Mouse (Mus musculus): ENCODE measurements around the gene Kif13a.

Kif13a gene

DNA sequence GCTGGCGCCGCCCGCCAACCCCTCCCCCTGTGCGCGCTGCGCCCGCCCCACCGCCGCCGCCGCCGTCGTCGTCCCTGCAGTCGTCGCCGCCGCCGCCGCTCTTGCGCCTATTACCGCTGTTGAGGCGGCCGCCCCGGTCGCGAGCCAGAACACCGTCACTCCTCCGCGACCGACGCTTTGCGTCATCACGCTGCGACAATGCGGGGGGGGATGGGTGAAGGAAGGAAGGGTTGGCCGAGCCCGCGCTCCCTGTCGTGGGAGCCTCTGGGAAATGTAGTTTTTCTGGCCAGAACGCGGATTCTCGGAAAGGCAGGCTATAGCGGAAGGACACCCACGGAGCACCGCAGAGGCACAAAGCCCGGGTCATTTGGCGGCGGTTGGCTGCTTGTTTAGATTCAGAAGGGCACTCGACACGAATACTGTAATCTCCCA is 201.8 kb downstream of the Kif13a start, which contains the start of gene Nup153:
Gene Nup153, minus strand, starts transcription at position 104 of the 432 bp plus-strand sequence.
- DNase-seq (ENCODE audit: low read depth): peak; percentile 100

DNA sequence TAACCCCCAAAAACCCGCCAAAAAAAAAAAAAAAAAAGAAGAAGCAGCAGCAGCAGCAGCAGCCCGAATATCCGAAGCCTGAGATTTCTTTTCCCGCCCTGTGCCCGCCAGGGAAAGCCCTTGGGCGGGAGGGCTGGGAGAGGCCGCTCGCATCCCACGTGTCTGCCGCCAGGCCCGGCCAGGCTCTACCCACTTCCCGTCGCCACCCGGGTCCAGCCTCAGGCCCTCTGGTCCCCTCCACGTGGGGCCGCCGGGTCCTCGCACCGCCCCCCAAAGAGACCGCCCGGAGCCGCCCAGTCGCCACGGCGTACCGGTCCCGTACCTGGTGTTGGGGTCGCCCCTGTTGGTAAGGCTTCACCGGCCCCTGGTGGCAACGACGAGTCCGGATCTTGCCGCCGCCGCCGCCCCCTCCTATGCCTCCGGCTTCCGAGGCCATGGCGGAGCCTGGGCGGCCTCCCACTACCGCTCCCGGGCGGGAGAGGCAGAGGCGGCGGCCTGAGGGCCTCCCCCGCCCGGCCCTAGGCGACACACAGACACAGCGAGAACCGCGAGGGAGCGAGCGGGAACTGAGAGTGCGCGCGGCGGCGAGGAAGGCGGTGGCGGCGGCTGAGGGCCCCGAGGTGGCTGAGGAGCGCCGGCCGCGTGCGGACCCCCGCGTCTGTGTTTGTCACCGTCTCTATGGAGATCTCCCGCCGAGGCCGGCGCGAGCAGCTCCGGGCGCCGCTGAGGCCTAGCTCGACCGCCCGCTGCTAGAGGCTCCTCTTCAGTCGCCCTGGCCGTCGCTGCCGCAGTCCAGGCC is 202.4 kb downstream of the Kif13a start:
- DNase-seq (ENCODE audit: low read depth): peak; percentile 80

DNA sequence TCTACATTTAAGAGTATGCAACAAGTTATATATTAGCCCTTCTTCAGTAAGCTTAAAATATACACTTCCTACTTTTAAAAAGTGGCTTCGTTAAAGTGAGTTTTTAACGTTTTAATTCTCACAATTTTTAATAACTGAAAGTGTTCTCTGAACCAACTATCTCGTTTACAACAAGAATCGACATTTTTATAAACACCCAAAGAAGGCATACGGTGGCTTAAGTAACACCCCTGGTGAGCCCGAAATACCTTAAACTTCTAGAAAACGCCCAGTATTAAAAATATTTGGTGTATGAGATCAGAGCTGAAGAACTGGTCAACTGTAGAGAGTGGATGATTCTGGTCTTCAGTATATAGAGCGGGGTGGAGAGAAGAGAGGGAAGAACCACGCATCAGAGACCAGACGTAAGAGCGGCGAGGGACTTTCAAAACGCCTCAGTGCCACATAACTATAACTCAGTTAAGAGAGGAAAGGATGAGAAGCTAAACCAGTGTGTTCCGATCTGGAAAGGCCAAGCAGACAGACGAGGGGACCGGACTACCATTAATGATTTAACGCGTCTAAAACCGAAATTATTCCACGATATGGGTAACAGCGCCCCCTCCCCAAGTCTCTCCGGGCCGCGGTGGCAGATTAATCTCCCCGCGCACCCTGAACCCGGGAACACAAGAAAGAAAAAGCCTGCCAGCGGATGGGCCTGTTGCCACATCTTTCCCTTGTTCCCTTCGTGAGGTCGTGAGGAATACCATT is 203.2 kb downstream of the Kif13a start:
- peak; percentile 56 for DNase-seq (ENCODE audit: low read depth)

DNA sequence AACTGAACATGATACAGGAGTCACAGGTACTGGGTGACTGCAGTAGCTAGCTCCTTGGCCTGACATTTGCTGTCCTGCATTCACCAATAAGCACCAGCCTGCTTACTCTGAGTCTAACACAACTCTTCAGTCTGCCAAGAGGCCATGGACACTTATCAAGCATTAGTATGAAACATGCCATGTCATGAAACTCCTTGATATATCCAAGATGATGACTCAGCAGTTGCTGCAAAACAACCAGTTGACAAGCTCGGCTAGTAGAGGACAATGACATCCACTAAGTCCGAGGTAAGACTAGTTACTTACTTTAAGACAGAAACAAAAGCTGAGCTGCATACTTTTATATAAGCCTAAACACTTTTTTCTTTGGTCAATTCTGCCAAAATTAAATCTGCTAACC is 204.4 kb downstream of the Kif13a start:
- peak; percentile 59 for DNase-seq (ENCODE audit: low read depth)

DNA sequence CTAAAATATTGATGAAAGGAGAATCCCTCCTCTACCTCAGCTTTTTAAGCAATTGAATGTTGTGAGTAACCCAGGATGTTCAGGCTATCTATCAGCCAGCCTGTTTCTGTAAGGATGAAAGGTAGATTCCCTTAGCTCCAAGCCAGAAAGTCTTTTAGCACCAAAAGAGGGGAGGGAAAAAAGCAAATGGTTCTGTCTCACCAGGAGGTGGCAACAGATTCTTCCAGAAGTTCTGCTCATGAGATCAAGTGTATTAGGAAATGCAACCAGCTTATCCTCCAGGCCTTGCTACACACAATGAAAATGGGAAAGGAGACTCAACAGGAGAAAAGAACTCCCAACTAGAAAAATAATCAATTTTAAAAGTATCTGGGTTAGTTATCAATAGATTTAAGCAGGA is 205.3 kb downstream of the Kif13a start:
- peak; percentile 62 for DNase-seq (ENCODE audit: low read depth)

DNA sequence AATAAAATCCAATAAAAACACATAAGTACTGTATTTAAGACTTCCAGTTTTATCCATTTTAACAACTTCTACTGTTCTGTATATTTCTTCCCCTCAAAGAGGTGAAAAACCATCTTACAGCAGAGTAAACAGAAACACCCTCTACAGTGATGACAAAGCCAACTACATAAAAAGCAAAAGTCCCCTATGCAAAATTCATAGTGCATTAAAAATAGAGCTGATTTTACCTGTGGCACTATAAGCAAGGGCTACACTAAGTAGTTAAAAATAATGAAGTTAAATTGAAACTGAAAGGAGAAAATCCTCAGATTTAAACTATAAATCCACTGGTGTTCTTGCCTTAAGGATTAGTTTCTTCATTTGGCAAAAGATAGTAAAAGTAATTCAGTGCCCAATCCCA is 208.7 kb downstream of the Kif13a start:
- no peak for DNase-seq (ENCODE audit: low read depth)

DNA sequence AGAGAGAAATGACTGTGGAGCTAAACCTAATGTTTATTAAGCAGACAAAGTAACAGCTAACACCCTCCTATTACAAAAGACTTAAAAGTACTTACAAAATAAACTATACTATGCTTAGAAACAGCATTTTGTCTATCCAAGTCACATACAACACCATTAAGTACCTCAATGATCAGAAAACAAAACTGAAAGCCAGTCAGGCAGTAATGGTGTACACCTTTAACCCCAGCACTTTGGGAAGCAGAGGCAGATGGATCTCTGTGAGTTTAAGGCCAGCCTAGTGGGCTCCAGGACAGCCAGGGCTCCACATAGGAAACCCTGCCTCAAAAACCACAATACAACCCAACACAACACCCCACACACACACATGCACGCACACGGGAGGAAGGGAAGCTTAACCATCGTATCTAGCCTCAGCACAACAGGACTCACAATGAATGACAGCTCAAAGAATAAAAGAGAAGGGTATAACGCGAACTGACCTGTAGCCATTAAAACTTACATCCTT is 210.7 kb downstream of the Kif13a start:
- DNase-seq (ENCODE audit: low read depth): peak; percentile 41

DNA sequence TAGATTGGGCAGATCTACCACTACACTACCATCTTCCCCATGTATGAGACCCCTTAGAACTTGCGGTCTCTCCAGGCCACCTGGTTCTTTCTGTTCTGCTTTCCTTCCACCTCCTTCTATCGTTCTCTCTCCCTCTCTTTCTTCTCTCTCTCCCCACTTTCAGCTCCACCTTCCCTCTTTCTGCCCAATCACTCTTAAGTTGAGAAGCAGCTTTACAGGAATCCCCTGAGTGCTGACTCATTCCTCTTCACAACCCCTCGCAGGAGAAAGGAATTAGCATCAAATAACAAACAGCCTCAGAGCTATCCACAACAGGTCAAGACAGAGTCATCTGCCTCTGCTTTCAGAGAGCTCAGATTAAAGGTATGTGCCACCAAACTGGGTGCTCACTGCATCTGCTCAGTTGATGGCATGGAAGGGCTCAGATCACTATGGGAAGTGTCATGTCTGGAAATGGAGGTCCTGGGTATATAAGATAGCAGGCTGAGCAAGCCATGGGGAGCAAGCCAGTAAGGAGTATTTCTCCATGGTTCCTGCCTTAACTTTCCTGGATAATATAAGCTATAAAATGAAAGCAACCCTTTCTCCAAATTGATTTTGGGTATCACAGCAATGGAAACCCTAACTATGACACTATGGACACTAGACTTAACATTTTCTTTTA is 213.6 kb downstream of the Kif13a start:
- DNase-seq (ENCODE audit: low read depth): no peak

DNA sequence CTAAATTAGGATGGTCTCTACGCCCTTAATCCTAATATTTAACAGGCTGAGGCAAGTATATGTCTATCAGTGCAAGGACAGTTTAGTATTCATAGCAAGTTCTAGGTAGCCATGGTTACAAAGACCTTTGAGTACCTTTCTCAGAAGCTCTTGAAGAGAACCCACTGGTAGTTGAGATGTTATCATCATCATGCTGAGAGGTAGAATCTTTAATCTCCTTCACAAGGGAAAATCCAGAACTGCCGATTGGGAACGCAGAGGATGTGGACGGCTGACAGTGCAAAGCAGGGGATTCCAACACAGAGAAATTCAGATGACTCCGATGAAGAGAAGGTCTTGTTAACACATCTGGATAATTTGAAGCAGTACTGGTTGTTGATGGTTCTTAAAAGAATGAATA is 216.2 kb downstream of the Kif13a start:
- DNase-seq (ENCODE audit: low read depth): no peak

DNA sequence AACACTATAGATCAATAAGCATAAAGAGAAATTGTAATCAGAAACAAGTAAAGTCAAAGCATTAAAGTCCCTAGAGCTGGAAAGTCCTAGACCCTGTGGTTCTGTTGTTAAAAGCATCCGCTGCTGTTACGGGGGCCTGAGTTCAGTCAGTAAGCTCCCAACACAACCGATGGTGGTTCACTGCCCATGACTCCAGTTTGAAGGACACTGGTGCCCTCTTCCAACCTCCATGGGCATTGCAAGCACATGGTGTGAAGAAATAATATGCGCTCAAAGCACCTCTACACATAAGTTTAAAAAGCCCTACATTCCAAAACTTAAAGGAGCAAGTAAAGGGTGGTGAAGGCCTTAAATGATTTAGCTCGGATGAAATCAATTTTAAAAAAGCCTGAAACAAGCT is 226.5 kb downstream of the Kif13a start:
- DNase-seq (ENCODE audit: low read depth): peak; percentile 49

DNA sequence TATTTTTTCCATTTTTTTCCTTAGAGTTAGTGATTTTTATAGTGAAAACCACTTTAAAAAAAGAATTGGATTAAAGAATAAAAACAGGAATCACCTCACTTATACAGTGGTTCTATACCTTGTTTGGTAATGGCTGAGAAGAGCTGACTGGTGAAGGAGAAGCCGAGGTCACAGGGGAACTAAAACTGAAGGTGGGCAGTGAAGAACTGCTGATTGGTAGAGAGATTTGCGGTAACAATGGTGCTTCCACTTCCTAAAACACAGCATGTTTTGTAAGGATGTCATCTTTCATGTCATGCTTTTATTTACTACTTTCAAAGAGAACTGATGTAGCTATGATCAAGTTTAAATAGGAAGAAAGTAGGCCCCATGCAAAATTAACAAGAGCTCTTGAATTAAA is 228.2 kb downstream of the Kif13a start:
- DNase-seq (ENCODE audit: low read depth): no peak

DNA sequence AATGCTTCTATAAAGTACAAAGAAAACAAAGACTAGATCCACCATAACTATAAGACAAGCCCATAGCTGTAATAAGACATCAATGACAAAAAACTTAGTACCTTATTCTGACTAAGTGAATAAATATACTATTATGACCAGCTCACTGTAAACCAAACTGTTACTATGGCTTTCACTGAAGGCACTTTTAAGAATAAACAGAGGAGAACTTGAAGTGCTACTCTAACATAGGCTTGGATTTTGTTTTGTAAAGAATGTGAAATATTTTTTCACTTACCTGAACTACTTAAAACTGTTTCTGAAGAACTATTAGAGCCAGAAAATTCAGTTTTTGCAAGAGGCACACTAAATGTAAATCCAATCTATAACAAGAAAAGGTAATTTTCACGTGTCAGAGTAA is 230.3 kb downstream of the Kif13a start:
- no peak for DNase-seq (ENCODE audit: low read depth)

Measured in naive thymus-derived CD4-positive, alpha-beta T cell, adult 2 months (primary cell).